Mouse (Mus musculus) layer of hippocampus, adult 11-12 months (tissue): ENCODE data around the gene Pfdn6.
"Not testable (repeated sequence)": the region's sequence is repeated elsewhere in the genome, so short reads cannot be mapped to it uniquely, and the experiment has no call there.

Source experiments
- DNase-seq: peaks from one replicate; pipeline ENCODE4 v3.0.0; 2022; ENCODE audit warnings: low spot score

Gene Pfdn6

DNA sequence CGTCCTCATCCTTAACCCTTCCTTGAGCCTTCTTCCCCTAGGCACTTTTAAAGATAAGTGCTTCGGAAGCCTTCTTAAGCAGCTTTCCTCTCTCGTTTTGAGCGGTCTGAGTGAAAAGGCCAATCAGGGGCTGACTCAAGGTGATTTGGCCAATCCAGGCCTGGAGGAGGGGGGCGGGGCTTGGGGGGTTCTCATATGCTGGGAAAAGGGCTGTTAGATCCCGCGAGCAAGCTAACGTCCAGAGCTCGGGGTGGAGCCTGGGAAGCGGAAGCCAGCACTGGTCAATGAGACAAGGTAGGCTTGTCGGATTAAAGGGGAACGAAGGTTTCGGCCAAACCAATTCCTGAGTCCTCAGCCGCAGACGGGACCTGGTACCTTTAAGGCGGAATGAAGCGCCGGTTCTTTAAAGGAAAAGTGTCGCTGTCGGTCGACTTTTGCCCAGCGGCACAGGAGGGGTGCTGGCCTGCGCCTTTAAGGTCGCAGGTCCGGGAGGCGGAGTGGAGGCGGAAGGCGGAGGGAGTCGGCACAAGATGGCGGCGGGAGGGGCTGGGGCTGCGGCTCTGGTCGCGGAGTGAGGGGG, 24.4 kb downstream of the Pfdn6 start, which contains the start of the genes Tapbp and Zbtb22:
TSS of gene Tapbp (plus strand) at position 229 of the 580 bp plus-strand sequence.
TSS of gene Zbtb22 (plus strand) at position 234 of the 580 bp plus-strand sequence.
- DNase-seq = peak; percentile 96

DNA sequence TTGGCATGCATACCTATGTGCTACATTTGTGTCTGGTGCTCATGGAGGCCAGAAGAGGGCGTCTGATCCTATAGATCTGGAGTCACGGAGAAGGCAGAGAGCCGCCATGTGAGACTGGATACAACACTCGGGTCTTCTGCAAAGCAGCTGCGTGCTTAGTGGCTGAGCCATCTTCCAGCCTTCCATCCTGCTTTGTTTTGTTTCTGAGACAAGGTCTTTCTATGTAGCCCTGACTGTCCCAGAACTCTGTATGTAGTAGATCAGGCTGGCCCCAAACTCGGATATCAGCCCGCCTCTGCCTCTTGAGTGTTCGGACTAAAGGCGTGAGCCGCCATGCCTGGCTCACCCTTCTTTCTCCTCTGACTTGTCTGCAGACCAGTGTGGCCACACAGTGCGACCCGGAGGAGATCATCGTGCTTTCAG, 25.2 kb downstream of the Pfdn6 start:
- DNase-seq = no peak

DNA sequence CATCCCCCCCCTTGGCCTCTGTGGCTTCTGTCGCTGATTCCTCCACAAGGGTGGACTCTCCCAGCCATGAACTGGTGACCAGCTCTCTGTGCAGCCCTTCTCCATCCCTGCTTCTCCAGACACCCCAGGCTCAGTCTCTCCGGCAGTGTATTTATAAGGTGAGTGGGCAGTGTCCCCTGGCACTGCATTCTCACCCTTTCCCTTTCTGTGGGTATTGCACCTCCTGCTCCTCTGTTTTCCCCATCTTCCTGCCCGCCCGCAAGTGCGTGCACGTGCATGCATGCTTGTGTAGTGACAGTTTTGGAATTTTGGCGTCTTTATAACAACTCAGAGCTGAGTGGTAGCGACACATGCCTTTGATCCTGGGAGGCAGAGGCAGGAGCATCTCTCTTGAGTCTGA, 26.2 kb downstream of the Pfdn6 start:
- DNase-seq = no peak

DNA sequence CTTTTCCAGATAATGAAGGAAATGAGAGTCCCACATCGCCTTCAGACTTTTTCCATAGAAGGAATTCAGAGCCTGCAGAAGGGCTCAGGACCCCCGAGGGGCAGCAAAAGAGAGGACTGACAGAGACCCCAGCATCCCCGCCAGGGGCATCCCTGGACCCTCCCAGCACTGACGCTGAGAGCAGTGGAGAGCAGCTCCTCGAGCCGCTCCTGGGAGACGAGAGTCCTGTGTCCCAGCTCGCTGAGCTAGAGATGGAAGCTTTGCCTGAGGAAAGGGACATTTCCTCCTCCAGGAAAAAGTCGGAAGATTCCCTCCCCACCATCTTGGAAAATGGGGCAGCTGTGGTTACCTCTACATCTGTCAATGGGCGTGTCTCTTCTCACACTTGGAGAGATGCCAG, 26.9 kb downstream of the Pfdn6 start:
- DNase-seq = no peak

- no peak for DNase-seq
Measured at GRCm38 (mm10) chr17:33911813-33912414, 28.2 kb downstream of the Pfdn6 start.

DNA sequence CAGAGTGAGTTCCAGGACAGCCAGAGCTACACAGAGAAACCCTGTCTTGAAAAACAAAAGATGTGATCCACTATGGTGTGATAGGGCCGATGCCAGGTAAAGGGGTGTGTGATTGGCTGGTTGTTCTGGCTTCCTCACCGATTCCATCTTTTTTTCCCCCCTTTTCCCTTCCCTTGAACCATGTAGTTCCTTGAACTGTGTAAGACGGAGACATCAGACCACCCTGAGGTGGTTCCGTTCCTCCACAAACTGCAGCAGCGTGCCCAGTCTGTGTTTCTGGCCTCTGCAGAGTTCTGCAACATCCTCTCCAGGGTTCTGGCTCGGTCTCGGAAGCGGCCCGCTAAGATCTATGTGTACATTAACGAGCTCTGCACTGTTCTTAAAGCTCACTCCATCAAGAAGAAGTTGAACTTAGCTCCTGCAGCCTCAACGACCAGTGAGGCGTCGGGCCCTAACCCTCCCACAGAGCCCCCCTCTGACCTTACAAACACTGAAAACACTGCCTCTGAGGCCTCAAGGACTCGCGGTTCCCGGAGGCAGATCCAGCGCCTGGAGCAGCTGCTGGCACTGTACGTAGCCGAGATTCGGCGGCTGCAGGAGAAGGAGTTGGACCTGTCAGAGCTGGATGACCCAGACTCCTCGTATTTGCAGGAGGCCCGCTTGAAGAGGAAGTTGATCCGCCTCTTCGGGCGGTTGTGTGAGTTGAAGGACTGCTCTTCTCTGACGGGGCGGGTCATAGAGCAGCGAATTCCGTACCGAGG, 28.9 kb downstream of the Pfdn6 start:
- DNase-seq = no peak

DNA sequence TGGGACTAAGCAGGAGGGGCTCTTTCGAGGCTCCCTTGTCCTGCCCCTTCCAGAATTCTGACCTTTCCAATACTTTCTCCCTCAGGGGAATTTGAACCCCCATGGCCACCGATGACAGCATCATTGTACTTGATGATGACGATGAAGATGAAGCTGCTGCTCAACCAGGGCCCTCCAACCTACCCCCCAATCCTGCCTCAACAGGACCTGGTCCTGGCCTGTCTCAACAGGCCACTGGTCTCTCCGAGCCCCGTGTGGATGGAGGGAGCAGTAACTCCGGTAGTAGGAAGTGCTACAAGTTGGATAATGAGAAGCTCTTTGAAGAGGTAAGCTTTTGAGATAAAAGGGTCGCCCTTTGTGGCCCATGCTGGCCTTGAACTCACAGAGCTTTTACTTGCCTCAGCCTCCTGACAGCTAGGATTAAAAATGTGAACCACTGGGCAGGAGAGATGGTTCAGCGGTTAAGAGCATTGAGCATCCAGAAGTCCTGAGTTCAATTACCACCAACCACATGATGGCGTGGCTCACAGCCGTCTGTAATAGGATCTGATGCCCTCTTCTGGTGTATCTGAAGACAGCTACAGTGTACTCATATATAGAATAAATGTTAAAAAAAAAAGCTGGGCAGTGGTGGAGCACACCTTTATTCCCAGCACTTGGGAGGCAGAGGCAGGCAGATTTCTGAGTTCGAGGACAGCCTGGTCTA, 29.6 kb downstream of the Pfdn6 start:
- DNase-seq = no peak

DNA sequence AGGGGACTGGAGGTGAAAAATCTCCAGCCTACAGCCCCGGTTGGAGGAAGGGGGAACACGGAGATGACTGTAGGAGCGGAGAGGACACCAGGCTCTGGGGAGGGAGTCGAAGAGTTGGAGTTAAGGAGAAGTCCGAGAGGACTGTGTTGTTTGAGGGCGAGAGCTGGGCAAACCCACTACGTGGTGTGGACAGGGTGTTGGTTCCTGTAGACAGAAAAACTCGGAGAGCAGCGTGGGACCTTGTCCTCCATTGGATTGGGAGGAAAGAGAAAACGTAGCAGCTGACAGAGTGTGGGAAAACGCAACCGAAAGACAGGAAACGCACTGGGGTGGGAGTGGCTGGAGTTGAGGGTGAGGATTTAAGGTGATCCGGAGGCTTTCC, 30.3 kb downstream of the Pfdn6 start:
- no peak for DNase-seq

DNA sequence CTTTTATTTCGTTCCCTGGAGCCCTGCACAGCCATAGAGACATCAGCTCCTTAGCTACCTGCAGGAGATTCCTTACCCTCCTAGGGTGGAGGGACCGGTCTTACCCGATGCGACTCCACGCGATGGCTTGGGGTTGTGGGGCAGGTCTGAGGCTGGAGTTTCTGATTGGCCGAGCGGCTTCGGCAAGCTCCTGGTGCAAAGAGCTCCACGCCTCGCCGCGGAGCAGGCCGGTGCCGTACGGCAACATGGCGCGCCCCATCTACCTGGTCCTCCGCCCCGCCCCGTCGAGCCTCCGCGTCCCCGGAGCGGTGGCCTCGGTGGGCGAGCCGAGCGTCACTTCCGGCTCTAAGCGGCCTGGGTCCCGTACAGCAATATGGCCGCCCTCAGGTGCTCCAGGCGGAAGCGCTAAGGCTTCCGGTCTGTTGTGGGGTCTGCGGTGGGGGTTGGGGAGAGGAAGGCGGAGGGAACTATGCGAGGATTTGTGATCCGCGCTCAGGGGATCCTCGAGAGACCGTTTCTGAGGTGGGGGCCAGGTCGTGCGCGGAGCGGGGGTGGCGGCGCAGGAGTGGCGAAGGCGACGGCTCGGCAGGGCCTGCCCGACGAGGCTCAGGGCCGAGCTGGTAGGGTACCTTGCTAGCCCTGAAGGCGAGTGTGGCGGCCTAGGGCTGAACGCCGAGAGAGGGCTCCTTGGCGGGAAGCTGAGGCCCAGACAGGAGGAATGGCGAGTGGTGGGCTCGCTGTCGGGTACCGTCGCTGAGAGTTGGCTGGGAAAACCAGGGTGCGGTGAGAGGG, 30.9 kb downstream of the Pfdn6 start, which contains the start of gene Daxx:
TSS of gene Daxx (plus strand) at position 338 of the 792 bp plus-strand sequence.
- DNase-seq = peak; percentile 98

GRCm38 (mm10) chr17:33908331-33909076, 31.6 kb downstream of the Pfdn6 start:
- DNase-seq = no peak

DNA sequence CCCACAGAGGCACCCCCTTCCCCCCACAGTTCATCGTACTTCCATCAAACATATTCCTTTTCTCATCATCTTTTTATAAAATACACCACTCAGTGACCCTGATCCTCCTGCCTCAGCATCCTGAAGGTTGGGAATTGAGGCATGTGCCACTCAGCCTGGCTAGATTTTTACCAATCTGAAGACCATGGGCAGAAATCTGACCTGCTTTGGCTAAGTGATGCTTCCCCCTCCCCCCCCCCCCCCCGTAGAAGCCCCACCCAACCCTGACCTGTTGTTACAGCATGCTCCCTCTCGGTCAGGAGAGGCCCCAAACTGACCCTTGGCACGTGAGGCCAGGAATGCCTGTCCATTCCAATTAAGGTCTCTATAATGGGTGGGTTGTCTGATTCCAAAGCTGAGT, 35.3 kb downstream of the Pfdn6 start, which contains the start of gene Platr17:
TSS of gene Platr17 (plus strand) at position 301 of the 400 bp plus-strand sequence.
- DNase-seq = not testable (repeated sequence)

DNA sequence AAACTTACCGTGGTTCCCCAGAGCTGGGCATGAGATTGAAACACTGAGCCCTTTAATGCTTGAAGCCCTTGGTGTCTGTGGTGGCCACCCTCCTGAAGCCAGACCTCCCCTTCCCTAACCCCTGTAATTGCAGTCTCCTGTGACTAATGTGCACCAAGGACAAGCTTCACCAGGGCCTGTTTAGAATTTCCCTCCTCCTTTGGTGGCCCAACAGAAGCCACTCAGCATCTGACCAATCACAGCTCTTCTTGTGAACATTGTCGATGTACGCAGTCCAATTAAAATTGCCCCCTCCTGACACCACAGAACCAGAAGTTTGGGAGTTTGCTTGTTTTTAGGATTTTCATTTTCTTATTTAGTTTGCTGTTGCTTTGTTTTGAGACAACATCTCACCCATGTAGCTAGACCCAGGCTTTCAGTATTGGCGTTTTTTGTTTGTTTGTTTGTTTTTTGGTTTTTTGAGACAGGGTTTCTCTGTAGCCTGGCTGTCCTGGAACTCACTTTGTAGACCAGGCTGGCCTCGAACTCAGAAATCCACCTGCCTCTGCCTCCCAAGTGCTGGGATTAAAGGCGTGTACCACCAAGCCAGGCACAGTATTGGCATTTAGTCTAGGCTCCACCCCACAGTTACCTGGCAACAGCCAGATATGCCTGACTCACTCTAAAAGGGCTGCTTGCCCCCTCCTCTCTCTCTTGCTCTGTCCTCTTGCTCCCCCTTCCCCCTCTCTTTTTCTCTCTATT, 36.1 kb downstream of the Pfdn6 start:
- not testable (repeated sequence) for DNase-seq

- DNase-seq = no peak
Measured at GRCm38 (mm10) chr17:33902491-33902890, 37.7 kb downstream of the Pfdn6 start.

DNA sequence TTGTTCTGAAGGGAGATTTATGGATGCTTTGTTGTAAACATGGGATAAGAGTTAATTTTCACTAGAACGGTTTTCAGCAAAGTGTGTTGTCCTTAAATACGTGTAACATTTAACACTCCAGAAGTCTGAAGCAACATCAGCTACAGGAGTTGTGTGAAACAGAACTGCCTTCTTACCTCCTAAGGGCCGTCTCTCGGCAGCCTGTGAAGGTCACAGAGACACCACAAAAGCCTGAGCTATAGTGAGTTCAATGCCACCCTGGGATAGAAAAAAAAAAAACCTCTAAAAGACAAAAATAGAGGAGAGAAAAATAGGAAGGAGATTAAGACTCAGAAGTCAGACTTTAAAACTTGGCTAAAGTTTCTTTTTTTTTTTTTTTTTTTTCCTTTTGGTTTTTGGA, 38.1 kb downstream of the Pfdn6 start:
- no peak for DNase-seq

DNA sequence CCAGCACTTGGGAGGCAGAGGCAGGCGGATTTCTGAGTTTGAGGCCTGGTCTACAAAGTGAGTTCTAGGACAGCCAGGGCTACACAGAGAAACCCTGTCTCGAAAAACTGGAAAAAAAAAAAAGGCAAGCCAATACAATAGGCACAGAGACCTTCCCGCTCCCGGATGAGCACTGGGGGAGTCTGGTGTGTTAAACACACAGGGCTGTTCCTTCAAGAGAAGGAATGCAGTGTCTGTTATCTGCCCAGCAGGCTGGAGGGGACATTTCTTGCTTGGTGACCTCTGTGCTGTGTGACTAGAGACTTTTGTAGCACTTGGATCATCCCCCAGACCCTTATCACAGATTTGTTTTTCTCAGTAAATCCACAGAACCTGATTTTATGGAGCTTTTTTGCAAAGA, 38.5 kb downstream of the Pfdn6 start:
- no peak for DNase-seq

DNA sequence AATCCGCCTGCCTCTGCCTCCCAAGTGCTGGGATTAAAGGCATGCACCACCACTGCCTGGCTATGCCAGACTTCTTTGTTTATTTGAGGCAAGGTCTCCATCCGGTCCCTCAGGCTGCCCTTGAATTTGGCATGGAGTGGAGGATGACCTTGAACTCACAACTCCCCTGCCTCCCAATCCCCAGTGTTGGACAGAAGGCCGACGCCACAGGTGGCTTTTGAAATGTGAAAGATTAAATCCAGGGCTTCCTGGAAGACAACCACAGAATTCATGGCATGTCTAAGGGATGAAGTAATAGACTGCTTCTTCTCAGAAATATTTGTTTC, 39.2 kb downstream of the Pfdn6 start:
- no peak for DNase-seq

DNA sequence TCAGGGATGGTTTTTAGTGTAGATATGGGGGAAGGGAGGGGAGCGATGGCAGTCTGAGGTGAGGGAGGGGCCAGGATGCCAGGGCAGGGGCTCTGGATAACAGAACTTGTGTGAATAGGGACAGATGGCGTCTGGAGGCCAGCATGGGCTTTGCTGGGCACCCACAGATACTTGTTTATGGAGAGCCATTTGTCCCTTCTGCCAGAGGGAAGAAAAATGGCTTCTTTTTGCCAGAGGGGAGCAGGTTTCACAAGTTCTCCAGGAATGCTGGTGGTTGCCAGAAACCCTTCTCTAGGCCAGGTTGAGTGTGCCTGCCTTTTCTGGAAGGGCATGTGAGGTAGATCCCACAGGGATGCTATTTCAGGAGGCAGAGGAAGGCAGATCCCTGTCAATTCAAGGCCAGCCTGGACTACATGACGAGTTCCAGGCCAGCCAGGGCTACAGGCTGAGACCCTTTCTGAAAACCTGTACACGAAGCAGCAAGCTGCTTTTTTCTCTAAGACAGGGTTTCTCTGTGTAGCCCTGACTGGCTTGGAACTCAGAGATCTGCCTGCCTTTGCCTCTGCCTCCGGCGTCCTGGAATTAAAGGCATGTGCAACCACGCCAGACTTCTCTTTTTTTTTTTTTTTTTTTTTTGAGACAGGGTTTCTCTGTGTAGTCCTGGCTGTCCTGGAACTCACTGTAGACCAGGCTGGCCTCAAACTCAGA, 39.7 kb downstream of the Pfdn6 start:
- no peak for DNase-seq

GRCm38 (mm10) chr17:33899642-33900041, 40.5 kb downstream of the Pfdn6 start:
- DNase-seq = no peak

- DNase-seq = not testable (repeated sequence)
Measured at GRCm38 (mm10) chr17:33898193-33898592, 42.0 kb downstream of the Pfdn6 start.
